Mouse (Mus musculus) lung, postnatal 0 days (tissue): ENCODE results near the gene Dlgap5.

Experiments
- CTCF ChIP-seq: IDR thresholded peaks from 2 replicates; pipeline ENCODE4 v1.5.1; 2016; ENCODE audit warnings: antibody characterized with exemption, mild to moderate bottlenecking
- EP300 ChIP-seq: IDR thresholded peaks from 2 replicates; pipeline ENCODE4 v1.6.1; 2016; ENCODE audit warnings: antibody characterized with exemption, mild to moderate bottlenecking, control low read depth

- TF ChIP-seq CTCF (no peak), EP300 (no peak)
These were observed 63.3 kb downstream of the Dlgap5 start for GRCm38 (mm10) chr14:47354948-47355347.
